Mouse (Mus musculus) forebrain, embryonic 13.5 days (tissue): ENCODE measurements at regions not wholly inside any gene's neighbourhood (a gene's known extent, or its start where the extent isn't known, plus 50 kb on each side); places are given as distances from the start of the nearest gene placed in this dataset.

ENCODE experiments used
- ATAC-seq: fragments of 200-750 bp; cut with Nextera tagmentation; 2 replicates; pipeline ENCODE4 v1.8.0; 2017
- H3K27ac ChIP-seq: fragments of 300-500 bp; sonication (generic); 2 replicates; pipeline ENCODE4 v1.5.1; 2015; ENCODE audit warnings: inconsistent platforms, mild to moderate bottlenecking, moderate library complexity
- H3K27me3 ChIP-seq: fragments of 300-500 bp; sonication (generic); 2 replicates; pipeline ENCODE4 v1.6.1; 2015; ENCODE audit warnings: mild to moderate bottlenecking, inconsistent platforms
- H3K36me3 ChIP-seq: fragments of 300-500 bp; sonication (generic); 2 replicates; pipeline ENCODE4 v1.6.1; 2015; ENCODE audit warnings: mild to moderate bottlenecking, inconsistent platforms; ENCODE audit not compliant: poor library complexity, severe bottlenecking
- H3K4me1 ChIP-seq: fragments of 300-500 bp; sonication (generic); 2 replicates; pipeline ENCODE4 v1.6.1; 2015; ENCODE audit warnings: inconsistent platforms
- H3K4me2 ChIP-seq: fragments of 300-500 bp; sonication (generic); 2 replicates; pipeline ENCODE4 v1.6.1; 2015; ENCODE audit warnings: inconsistent platforms, mild to moderate bottlenecking, moderate library complexity
- H3K4me3 ChIP-seq: fragments of 300-500 bp; sonication (generic); 2 replicates; pipeline ENCODE4 v1.5.1; 2015; ENCODE audit warnings: mild to moderate bottlenecking, inconsistent platforms
- H3K9ac ChIP-seq: fragments of 300-500 bp; sonication (generic); 2 replicates; pipeline ENCODE4 v1.6.1; 2015; ENCODE audit warnings: mild to moderate bottlenecking, inconsistent platforms
- H3K9me3 ChIP-seq: fragments of 300-500 bp; sonication (generic); replicated peaks from 2 replicates; pipeline ENCODE4 v1.6.1; 2016; ENCODE audit warnings: inconsistent platforms
- WGBS: fragments of 180-500 bp; shearing (Covaris S2); methylation state at CpG from one replicate; pipeline ENCODE4 v1.1.7; 2015; 5-methylcytosine and 5-hydroxymethylcytosine counted together

DNA sequence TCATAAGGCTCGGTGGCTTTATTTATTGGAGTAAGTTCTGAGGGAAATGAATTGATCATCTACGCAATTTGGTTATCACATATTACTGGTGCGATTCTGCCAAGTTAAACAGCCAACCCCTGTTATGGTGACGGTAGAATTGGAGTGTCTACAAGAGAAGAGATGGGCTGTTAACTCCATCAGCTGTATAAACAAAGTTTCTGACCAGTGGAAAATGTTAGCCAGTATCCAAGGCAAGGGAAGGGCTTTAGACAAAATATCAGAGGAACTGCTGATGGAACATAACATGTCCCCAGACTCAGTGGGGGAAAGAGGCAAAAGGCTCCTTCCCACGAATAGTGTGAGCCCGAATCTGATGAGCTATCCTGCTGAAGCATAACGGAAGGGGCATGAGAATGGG is 560.9 kb downstream of the Ebf1 start:
- no peak overlapping the region for H3K27ac ChIP-seq
- H3K4me3 ChIP-seq: no peak overlapping the region
- H3K27me3 ChIP-seq: no peaks in the 10 kb centered on the region
- no peak for ATAC-seq
- 95% methylated on average over 7 of the region's 7 CpGs for WGBS
- H3K9me3 ChIP-seq: no peaks in the 10 kb centered on the region
- no peaks in the 10 kb centered on the region for H3K36me3 ChIP-seq
- no peak overlapping the region for H3K9ac ChIP-seq
- no peak overlapping the region for H3K4me2 ChIP-seq
- H3K4me1 ChIP-seq: no peaks in the 10 kb centered on the region

DNA sequence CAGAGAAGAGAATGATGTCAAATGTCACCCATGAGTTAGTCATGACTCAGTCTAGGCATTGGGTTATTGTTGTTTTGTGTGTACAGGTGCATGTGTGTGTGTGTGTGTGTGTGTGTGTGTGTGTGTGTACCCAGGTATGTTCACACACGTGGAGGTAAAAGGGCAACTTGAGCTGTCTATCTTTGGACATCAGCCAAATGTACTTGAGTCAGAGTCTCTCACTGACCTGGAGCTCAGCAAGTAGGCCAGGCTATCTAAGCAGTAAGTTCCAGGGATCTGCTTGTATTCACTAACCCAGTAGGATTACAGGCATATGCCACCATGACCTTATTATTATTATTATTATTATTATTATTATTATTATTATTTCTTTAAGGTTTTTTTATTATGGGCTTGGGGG is 561.9 kb downstream of the Ebf1 start:
- no peaks in the 10 kb centered on the region for H3K27me3 ChIP-seq
- H3K36me3 ChIP-seq: no peaks in the 10 kb centered on the region
- 100% methylated on average over 1 of the region's 1 CpGs for WGBS
- no peak overlapping the region for H3K9ac ChIP-seq
- H3K4me3 ChIP-seq: no peak overlapping the region
- H3K27ac ChIP-seq: no peak overlapping the region
- no peaks in the 10 kb centered on the region for H3K4me1 ChIP-seq
- H3K9me3 ChIP-seq: no peaks in the 10 kb centered on the region
- no peak overlapping the region for H3K4me2 ChIP-seq
- ATAC-seq: no peak

DNA sequence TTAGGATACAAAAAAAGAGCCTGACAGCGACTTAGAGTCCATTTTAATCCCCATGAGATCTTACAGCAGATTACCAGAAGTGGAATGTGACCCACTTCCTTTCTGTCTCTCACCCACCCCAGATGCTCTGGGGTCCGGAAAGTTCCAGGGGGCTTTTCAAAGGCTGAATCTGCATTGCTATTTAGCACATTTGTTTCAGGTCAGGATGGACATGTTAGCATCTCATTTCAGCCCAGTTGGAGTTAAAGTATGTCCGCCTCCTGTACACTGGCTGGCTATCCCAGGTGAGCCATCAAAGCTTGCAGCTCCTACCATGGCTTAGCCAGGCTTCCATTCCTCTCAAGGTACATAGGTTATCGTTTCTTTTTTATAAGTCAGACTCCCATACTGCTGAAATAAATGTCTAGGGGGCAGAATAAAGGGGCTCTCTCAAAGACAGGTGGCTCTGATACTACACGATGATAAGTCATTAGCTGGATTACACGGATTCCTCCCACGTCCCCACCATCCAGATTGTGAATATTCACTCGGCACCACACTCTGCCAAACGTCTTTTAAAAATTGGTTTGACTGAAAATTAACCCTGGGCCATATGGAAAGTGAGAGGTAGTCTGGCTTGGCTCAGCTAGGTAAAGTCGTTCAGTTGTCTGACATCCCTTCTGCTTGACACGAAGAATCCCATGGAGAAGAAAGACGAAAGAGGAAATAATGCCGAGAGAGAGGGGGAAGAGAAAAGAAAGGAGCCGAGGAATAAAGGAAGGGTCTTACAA is 573.7 kb downstream of the Ebf1 start:
- Histone ChIP-seq H3K4me1 (peaks cover 8% of the 10 kb centered on the region; the same call in 1 of the 2 replicates), H3K27ac (peak overlapping the region; percentile 65), H3K9ac (no peak overlapping the region), H3K9me3 (no peaks in the 10 kb centered on the region), H3K4me3 (no peak overlapping the region), H3K4me2 (no peak overlapping the region), H3K36me3 (no peaks in the 10 kb centered on the region), H3K27me3 (no peaks in the 10 kb centered on the region)
- ATAC-seq: peak; percentile 57; the same call in 1 of the 2 replicates
- WGBS: 63% methylated on average over 14 of the region's 14 CpGs

DNA sequence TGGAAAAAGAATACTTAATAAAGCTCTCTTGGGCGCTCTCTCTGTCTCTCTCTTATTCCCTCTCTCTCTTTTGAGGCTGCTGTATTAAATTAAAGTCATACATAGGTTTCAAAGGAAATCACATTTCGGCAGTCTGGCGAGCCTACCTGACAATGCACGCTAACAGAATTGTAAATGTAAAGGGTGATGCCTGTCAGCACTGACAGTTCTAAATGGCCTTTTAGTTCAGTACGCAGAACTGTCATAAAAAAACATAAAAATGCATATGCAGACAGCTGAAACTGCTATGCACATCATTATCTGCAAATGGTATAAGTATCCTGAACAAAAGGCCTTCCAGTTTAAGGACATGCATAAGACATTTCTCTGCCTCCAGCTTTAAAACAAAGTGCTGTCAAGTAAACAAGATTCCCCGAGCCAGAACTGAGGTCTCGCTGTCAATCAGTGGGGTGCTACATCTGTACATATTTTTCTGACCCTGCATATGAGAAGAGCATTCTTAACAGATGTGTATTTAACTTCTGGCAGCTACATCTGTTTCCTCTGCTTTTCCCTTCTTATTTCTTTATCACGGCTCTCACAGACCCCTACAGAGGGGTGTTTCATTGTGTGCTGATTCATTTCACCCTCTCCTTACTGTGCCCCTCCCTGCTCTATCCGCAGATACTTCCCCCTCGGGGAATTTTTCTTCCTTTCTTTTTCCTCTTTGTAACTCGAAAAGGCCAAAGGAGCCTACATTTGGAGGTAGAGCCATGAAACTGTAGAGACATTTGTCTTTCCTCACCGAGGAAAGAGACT is 574.5 kb downstream of the Ebf1 start:
- peak; percentile 62; the same call in 1 of the 2 replicates for ATAC-seq
- WGBS: 62% methylated on average over 12 of the region's 12 CpGs

DNA sequence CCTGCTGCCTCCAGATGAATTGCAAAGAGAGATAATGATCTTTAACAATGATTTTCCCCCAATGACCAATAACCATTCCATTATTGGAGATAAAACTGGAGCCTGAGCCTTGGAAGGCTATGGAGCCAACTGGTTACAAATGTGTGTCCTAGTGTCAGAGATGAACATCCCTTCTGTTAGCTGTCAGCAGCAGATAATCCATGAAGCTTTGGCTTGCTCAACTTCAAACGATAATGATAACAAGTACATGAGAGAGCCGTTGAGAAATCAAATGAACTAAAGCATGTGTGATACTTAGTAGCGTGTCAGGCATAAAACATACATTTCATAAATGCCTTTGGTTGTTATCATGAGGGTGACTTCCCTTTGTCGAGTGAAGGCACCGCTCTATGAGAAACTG is 576.2 kb downstream of the Ebf1 start:
- WGBS: 95% methylated on average over 5 of the region's 5 CpGs
- H3K4me3 ChIP-seq: no peak overlapping the region
- no peak overlapping the region for H3K9ac ChIP-seq
- H3K27me3 ChIP-seq: no peaks in the 10 kb centered on the region
- no peaks in the 10 kb centered on the region for H3K9me3 ChIP-seq
- H3K4me2 ChIP-seq: no peak overlapping the region
- no peak overlapping the region for H3K27ac ChIP-seq
- peaks cover 10% of the 10 kb centered on the region; the same call in 1 of the 2 replicates for H3K4me1 ChIP-seq
- no peaks in the 10 kb centered on the region for H3K36me3 ChIP-seq
- ATAC-seq: no peak

More for the DNA sequence above, 574.5 kb downstream of the Ebf1 start:
- H3K4me3 ChIP-seq: no peak overlapping the region
- H3K36me3 ChIP-seq: no peaks in the 10 kb centered on the region
- peak overlapping the region; percentile 68; the same call in 1 of the 2 replicates for H3K27ac ChIP-seq
- H3K9ac ChIP-seq: no peak overlapping the region
- H3K4me1 ChIP-seq: peaks cover 10% of the 10 kb centered on the region; the same call in 1 of the 2 replicates
- no peaks in the 10 kb centered on the region for H3K9me3 ChIP-seq
- no peaks in the 10 kb centered on the region for H3K27me3 ChIP-seq
- no peak overlapping the region for H3K4me2 ChIP-seq

DNA sequence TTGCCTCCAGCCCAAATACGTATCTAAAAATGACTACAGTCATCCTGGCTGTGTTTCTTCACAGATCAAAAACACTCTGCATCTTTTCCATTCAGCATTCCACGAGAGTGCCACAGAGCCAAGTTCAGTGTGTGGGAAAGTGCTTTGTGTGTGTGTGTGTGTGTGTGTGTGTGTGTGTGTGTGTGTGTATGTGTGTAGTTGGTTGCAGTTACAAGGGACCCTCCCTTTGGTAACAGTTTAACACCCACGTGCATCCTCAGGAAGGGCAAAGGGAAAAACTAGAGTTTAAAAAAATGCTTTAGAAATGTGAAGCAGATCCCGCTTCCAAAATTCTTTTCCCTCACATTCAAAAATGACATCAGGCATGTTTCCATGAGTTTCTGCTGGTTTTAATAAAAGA is 582.4 kb downstream of the Ebf1 start:
- H3K4me3 ChIP-seq: no peak overlapping the region
- H3K27ac ChIP-seq: no peak overlapping the region
- H3K36me3 ChIP-seq: no peaks in the 10 kb centered on the region
- WGBS: 79% methylated on average over 4 of the region's 4 CpGs
- 0 out of 2 replicates have a peak, but pooled peaks cover 5% of the 10 kb centered on the region for H3K4me1 ChIP-seq
- no peak overlapping the region for H3K9ac ChIP-seq
- ATAC-seq: no peak
- no peak overlapping the region for H3K4me2 ChIP-seq
- no peaks in the 10 kb centered on the region for H3K27me3 ChIP-seq
- H3K9me3 ChIP-seq: no peaks in the 10 kb centered on the region

DNA sequence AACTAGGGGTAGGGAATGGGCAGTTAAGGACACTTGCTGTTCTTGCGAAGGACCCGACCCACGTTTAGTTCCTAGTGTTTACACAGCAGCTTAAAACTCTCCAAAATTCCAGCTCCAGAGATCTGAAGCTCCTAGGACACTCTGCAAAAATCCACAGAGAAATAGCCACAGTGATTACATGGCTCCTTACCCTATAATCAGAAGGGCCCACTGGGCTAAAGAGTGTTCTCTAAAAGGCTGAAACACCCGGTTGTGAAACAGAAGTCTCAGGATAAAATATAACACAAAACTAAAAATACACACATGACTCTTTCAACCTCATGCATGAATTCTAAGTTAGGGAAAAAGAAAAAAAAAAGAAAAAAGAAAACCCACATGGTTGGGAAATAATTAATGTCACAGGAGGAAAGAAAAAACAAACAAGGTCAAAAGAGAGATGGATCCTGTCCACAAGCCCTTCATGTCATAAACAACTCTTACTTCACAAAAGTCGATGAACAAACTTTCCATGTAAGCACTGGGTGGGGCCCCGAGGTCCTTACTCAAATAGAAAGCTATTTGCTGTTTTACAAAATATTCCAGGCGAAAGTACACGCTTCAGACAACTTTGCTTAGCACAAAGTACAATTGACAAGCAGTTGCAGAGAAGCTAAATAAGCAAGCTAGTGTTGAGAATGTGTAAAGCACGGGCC is 583.7 kb downstream of the Ebf1 start:
- no peak for ATAC-seq
- Histone ChIP-seq H3K4me3 (no peak overlapping the region), H3K9me3 (no peaks in the 10 kb centered on the region), H3K4me2 (no peak overlapping the region), H3K9ac (no peak overlapping the region), H3K4me1 (0 out of 2 replicates have a peak, but pooled peaks cover 1% of the 10 kb centered on the region), H3K36me3 (no peaks in the 10 kb centered on the region), H3K27ac (no peak overlapping the region), H3K27me3 (no peaks in the 10 kb centered on the region)
- 83% methylated on average over 9 of the region's 9 CpGs for WGBS

DNA sequence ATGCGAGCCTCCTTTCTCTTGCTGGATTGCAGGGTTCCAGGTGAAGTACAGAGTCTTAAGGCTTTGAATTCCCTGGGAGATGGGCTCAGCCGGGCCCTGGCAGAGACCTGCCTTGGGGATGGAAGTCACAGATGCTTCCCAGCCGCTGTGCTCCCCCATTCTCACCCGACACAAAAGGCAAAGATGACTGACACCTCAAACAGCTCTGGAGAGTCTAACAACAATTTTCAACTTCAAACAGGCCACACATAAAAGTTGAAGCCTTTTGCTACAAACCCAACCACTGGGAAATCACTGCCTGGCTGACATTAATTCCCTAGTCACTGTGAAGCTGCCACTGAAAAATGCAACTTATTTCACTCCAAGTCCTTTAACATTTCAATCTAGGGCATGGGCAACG is 586.3 kb downstream of the Ebf1 start:
- 79% methylated on average over 5 of the region's 5 CpGs for WGBS
- no peaks in the 10 kb centered on the region for H3K36me3 ChIP-seq
- H3K27ac ChIP-seq: no peak overlapping the region
- ATAC-seq: no peak
- no peak overlapping the region for H3K4me2 ChIP-seq
- H3K4me3 ChIP-seq: no peak overlapping the region
- H3K9me3 ChIP-seq: no peaks in the 10 kb centered on the region
- no peaks in the 10 kb centered on the region for H3K4me1 ChIP-seq
- no peak overlapping the region for H3K9ac ChIP-seq
- H3K27me3 ChIP-seq: no peaks in the 10 kb centered on the region

DNA sequence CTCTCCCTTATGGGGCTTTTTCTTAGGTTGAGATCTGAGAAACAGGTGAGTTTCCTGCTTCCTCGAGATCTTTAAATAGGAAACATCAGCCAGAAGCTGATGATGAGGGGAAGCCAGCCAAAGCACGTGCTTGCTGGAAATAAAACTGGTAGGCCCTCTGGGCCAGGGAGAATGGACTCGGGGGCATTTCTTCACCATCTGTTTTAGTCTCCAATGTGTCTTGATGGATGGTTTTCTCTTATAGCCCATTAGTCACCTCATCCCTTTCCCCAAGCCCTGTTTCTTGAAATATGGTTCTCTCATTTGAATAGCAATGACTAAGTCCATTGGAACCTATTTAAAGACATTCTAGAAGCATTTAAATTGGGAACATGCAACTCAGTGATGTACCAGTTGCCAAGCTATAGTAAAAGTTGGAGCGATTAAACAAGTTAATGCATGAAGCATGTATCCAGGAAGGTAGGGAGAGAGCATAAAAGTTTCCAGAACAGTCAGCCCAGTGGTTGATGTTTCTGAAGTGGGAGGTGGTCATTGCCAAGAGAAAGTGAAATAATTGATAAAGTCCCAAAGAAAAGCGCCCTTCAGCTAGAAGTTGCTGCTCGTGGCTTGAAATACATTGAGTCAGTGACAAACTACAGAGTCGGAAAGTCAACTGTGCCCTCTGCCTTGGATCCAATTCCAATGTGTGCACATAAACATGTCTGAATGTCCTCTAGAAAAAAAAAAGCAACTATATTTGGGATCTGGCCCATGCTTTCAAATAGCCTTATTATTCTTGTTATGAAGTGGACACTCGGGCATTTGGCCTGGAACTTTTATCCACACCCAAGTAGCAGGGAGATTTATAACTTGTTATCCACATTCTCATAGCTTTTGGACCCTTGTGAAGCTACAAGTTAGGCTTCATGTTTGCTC is 589.8 kb downstream of the Ebf1 start:
- Histone ChIP-seq H3K4me2 (no peak overlapping the region), H3K4me1 (no peaks in the 10 kb centered on the region), H3K9me3 (no peaks in the 10 kb centered on the region), H3K36me3 (no peaks in the 10 kb centered on the region), H3K9ac (no peak overlapping the region), H3K27me3 (no peaks in the 10 kb centered on the region), H3K4me3 (no peak overlapping the region), H3K27ac (no peak overlapping the region)
- 90% methylated on average over 8 of the region's 8 CpGs for WGBS
- ATAC-seq: no peak

DNA sequence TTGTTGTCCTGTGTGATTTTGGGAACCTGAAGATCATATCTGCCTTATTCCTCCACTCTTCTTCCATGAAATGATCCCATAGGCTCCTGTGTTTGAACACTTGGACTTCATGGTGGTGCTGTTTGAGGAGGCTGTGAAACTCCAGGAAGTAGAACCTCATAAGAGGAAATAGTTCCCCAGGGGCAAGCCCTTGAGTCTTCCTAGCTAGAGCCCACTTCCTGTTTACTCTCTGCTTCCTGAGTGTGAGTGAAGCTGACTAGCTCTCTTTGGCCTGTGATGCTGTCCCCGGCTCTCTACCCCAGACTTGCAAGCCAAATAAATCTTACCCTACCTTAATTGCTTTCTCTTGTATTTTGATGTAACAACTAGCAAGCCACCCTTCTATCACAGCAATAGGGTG is 597.0 kb downstream of the Ebf1 start:
- no peak for ATAC-seq
- WGBS: 86% methylated on average over 1 of the region's 1 CpGs
- H3K27ac ChIP-seq: no peak overlapping the region

DNA sequence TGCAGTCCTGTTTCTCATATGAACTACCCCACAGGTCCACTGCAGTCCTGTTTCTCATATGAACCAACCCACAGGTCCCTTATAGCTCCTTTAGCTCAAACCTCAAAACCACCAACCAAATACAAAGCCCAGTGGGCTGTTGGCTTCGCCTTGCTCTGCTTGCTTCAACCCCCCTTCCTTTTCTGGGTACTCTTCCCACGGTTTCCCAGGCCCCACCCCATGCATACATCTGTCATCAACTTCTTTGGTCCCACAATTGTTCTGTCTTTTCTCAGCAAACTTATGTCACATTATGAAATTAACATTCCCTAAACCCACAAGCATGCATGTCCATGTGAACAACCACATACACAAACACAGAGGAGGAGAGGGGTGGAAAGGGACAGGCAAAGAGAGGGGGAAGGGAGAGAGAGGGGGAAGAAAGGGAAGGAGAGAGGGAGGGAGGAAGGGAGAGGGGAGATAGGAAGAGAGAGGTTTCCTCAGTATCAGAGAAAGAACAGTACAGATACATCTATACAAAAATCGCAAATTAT is 599.9 kb downstream of the Ebf1 start:
- H3K9ac ChIP-seq: no peak overlapping the region
- no peaks in the 10 kb centered on the region for H3K27me3 ChIP-seq
- H3K4me2 ChIP-seq: no peak overlapping the region
- no peaks in the 10 kb centered on the region for H3K9me3 ChIP-seq
- H3K36me3 ChIP-seq: no peaks in the 10 kb centered on the region
- ATAC-seq: no peak
- no peaks in the 10 kb centered on the region for H3K4me1 ChIP-seq
- 69% methylated on average over 3 of the region's 3 CpGs for WGBS
- H3K27ac ChIP-seq: no peak overlapping the region
- H3K4me3 ChIP-seq: no peak overlapping the region

More for the DNA sequence above, 597.0 kb downstream of the Ebf1 start:
- Histone ChIP-seq H3K36me3 (no peaks in the 10 kb centered on the region), H3K4me2 (no peak overlapping the region), H3K9ac (no peak overlapping the region), H3K4me1 (no peaks in the 10 kb centered on the region), H3K4me3 (no peak overlapping the region), H3K9me3 (no peaks in the 10 kb centered on the region), H3K27me3 (no peaks in the 10 kb centered on the region)
